Mouse (Mus musculus): ENCODE measurements around the gene Gm45837. TPM values are rescaled to one million over a fixed set of nuclear protein-coding genes. Genes with fewer than 3 reads are reported as not detected.

The Gm45837 gene
- 1.5 TPM in 1 of 2 replicates, not detected in the other for polyA plus RNA-seq (2021; fragmentation: Nextera tagmentation)
- long read RNA-seq, experiment 1, partial matches to known transcripts, result 156 of 165 reads
- long read RNA-seq, experiment 1, other reads (novel, unspliced or antisense), result 9 of 165 reads
- long read RNA-seq, experiment 2, partial matches to known transcripts, result 71 of 77 reads
- long read RNA-seq, experiment 2, other reads (novel, unspliced or antisense), result 6 of 77 reads

DNA sequence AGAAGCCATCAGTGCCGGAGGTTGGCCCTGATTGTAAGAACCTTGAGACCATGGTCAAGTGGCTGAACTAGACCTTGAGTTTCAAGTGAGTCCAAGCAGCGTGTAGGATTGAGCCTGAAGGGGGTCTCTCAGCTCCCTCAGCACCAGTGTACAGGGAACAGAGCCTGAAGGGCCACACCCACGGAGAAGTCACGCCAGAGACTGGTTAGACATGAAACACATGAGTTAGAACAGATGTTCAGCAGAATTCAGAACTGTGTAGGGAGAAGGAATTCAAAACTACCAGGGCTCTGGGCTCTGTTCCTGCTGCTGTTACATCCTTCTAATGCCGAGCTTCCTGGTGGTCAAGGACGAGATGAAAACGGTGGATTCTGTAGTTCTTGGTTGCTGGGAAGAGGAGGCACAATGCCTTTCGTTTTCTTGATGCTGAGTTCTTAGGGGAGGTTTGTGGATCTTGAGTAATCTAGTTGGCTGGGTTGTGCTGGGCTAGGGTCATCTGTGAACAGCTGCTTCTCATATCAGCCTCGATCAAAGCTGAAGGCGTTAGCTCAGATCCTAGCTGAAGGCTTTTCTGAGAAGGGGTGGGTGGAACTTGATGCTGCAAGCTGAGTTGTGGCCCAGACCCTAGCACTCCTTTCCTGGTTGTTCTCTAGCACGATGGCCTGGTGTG is at the start of gene Gm45837:
Gene Gm45837, plus strand, starts transcription at position 620 of the 670 bp plus-strand sequence.

DNA sequence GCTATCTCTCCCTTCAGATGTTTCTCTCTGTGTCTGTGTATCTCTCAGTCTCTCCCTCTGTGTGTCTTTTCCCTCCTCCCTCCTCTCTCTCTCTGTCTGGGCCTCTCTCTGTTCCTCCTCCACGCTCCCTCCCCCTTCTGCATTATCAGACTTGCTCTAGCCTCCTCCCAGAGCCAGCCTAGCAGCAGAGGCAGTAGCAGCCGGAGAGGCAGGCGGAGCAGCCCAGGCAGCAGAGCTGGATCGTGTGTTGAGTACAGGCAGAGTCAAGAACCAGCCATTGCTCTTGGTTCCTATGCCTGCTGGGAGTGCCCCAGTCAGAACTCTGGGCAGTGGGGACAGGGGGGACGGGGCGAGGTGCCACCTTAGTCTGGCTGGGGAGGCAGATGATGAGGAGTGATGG is 10.8 kb downstream of the Gm45837 start, which contains the start of gene Pde2a:
Gene Pde2a, plus strand, starts transcription at position 163 of the 400 bp plus-strand sequence.

Small RNAs within 50 kb of the gene (microRNA-seq; reads per million reads assigned to microRNA genes)
- gene Mir139, result 165,986 reads per million, percentile 100 among the genes with 10 or more reads in this experiment

Other genes starting within 250 kb of the Gm45837 start
- gene Atg16l2, start 108.6 kb upstream of the Gm45837 start, polyA plus RNA-seq (2021; fragmentation: Nextera tagmentation), result 6.6 and 13.2 TPM in 2 replicates
- 9.1 and 10.4 TPM in 2 replicates for gene Stard10, start 93.8 kb upstream of the Gm45837 start, polyA plus RNA-seq (2021; fragmentation: Nextera tagmentation)
- 7.5 and 7.8 TPM in 2 replicates for gene Arap1, start 62.8 kb upstream of the Gm45837 start, polyA plus RNA-seq (2021; fragmentation: Nextera tagmentation)
- gene Pde2a, start 10.8 kb downstream of the Gm45837 start, polyA plus RNA-seq (2021; fragmentation: Nextera tagmentation), result 127 and 129 TPM in 2 replicates
- not detected in 2 replicates for gene Art2b, start 174.7 kb downstream of the Gm45837 start, polyA plus RNA-seq (2021; fragmentation: Nextera tagmentation)

Measured in layer of hippocampus, adult 6 months (tissue).